Mouse (Mus musculus): ENCODE measurements around the gene Dcst1.
A peak's percentile ranks its signal among the peaks of the same experiment; 100 is the strongest.

The Dcst1 gene

GRCm38 (mm10) chr3:89360237-89360636, 4.8 kb downstream of the Dcst1 start:
- no peak for DNase-seq

DNA sequence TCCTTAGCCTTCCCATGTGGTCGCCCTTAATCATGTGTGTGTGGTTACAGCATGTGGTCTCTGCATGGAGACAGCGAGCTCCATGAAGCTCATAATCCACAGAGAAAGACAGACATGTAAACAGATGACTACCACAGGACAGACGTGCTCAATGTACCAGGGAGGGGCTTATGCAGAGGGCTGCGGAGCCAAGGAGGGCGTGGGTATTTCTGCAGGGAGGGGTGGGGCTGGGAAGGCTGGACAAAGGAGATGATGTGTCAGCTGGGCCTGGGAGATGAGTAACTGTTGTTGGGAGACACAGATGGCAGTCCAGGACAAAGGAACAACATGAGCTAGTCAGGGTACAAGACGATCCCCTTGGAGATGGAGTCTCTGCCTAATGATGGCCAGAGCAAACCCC, 5.4 kb downstream of the Dcst1 start:
- no peak for DNase-seq

GRCm38 (mm10) chr3:89356029-89356428, 9.0 kb downstream of the Dcst1 start:
- DNase-seq: no peak

- no peak for DNase-seq
Measured at GRCm38 (mm10) chr3:89355512-89355902, 9.5 kb downstream of the Dcst1 start.

GRCm38 (mm10) chr3:89354816-89355511, 10.1 kb downstream of the Dcst1 start:
- peak; percentile 76 to 81 for DNase-seq

GRCm38 (mm10) chr3:89351271-89351670, 13.8 kb downstream of the Dcst1 start:
- DNase-seq: no peak

DNA sequence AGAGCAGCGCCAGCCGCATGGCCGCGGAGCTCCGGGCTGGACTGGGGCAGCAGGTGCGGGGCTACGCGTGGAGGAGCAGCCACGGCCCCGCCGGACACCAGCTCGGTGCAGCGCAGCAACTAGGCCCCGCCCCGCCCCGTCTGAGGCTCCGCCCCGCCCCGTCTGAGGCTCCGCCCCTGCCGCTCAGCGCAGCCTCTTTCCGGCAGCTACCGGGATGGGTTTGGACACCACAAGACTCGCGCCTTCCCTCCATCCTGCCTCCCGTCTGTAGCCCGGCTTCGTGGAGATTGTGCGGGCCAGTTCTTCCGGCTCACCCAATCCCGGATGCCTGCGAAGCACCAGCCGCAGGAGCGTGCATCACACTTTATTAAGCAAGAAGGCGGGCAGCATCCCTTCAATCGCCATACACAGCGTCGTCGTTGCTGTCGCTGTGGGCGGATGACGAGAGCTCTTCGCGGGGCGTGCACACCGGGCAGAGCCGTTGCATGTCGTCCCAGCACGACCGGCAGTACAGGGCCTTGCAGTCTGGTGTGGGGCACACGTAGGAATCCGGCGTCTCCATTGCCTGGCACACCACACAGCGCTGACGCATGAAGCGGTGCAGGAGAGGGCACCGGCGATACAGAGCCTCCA, 15.1 kb downstream of the Dcst1 start, which contains the start of gene Adam15:
Gene Adam15 (minus strand): TSS at position 128 of the 633 bp plus-strand sequence.
- peak; percentile 84 to 88 for DNase-seq

GRCm38 (mm10) chr3:89348911-89349868, 15.9 kb downstream of the Dcst1 start:
- peak in 1 of 2 experiments; percentile 25 for DNase-seq

GRCm38 (mm10) chr3:89347916-89348315, 17.1 kb downstream of the Dcst1 start:
- no peak for DNase-seq

GRCm38 (mm10) chr3:89346815-89347540, 18.1 kb downstream of the Dcst1 start:
- no peak for DNase-seq

- no peak for DNase-seq
Measured at GRCm38 (mm10) chr3:89343279-89343678, 21.8 kb downstream of the Dcst1 start.

- no peak for DNase-seq
Measured at GRCm38 (mm10) chr3:89341794-89342193, 23.3 kb downstream of the Dcst1 start.

DNA sequence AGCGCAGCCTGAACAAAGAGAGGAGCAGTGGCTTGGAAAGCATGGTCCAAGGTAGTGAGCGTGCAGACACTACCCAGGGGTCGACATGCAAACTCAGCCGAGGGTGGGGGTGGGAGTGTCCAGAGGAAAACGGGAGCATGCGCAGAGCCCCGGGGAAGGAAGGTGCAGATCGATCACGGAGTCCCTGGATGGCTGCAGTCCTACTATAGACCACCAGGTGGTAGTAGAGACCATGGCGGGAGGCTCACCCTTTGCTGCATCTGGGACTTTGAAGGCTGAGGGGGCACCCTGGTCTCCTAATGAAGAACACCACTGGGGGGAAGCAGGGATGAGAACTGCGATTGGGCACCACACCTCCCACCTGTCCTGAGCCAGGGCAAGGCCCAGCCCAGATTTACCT, 24.6 kb downstream of the Dcst1 start:
- DNase-seq: peak; percentile 64 to 73

- DNase-seq: peak; percentile 61 to 71
Measured at GRCm38 (mm10) chr3:89339416-89339815, 25.6 kb downstream of the Dcst1 start.

DNA sequence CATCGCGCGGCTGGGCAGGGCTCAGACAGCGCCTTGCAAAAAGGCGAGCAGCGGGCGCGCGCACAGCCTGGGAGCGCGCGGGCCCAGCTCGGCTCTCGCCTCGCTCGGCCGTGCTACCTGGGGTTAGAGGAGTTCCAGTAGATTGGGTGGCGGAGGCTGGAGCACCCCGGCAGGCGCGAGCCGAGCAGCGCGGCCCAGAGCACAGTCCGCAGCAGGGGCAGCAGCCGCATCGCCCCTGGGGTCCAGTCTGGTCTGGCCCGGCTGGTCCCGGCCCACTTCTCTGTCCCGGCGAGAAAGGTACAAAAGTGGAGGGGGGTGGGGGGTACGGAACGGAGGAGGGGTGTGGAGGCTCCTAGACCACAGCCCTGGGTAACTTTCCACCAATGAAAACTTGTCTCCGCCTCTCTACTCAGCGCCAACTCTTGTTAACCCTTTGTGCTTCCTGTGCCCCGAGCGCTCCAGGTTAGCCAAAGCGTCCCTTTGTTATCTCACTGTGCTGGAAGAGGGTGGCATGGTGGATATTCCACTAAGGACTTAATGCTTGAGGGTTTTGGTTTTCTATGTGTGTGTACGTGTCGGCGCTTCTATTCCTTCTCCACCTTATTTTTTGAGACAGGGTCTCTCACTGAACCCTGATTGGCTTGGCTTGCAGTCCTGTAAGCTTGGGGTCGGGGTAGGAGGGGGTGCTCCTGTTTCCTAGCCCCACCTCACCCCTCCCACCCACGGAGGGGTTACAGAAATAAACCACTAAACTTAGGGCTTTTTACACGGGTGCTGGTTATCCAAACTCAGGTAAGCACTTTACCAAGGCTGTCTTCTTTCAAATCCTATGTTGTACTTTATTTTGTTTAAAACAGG, 27.1 kb downstream of the Dcst1 start, which contains the start of gene Efna4:
Gene Efna4 (minus strand): TSS at position 308 of the 858 bp plus-strand sequence.
- DNase-seq: peak; percentile 57 to 73

- no peak for DNase-seq
Measured at GRCm38 (mm10) chr3:89337062-89337720, 27.9 kb downstream of the Dcst1 start.

DNA sequence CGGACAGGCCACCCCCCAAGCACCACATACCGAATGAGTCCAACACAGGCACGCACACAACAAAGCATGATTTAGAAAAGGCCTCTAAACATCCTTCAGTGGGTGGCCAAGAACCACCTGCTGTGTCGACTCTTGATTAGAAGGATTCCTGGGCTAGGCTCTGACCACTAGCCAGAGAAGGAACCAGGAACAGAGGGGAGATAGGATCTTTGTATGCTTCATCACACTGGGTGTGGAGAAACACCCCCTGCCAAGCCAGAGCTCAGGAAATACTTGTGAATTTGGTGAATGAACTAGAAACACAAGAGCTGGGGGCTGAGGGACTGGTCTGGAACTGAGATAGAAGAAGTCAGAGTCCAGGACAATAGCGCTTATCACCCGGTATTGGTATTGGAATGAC, 28.5 kb downstream of the Dcst1 start:
- DNase-seq: peak in 1 of 2 experiments; percentile 4

- peak in 1 of 2 experiments; percentile 2 for DNase-seq
Measured at GRCm38 (mm10) chr3:89333053-89333452, 32.0 kb downstream of the Dcst1 start.

DNA sequence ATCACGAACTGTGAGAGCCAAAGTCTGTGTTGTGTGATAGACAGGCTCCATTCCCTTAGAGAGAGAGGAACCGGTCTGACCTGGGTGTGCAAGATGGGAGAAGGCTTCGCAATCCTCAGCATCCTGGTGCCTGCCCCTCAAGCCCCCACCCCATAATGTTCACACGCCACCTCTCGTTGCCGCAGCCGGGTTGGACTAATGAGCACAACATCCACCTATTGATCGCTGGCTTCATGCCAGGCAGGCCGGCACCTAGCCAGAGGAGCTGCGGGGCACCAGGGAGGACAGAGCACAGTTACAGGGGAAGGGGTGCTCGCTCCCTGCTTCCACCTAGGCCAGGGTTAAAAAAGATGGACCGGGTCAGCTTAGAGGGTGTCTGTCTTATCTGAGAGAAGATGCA, 32.6 kb downstream of the Dcst1 start:
- peak in 1 of 2 experiments; percentile 4 for DNase-seq

DNA sequence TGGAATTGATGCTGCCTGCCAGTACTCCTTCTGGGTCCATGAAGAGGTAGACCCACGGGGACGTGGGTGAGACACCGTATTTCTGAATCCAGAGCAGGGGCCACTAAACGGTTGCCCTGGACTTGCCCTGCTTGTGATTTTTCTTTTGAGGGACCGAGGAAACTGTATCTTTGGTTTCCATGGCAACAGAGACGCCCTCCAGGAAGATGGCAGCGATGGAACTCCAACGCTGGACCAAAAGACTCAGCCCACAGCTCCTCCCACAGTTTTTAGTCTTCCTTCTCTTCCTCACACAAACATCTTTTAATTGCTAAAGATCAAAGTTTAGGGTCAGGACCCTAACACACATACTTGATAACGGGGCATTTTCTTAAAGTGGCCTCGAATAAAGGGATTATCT, 33.0 kb downstream of the Dcst1 start:
- DNase-seq: no peak

GRCm38 (mm10) chr3:89331561-89331960, 33.5 kb downstream of the Dcst1 start:
- DNase-seq: no peak

All from thymus, postnatal 36 days (tissue).